Mouse (Mus musculus) lung, postnatal 14 days (tissue): ENCODE data around the gene Nell1.

ENCODE experiments used
- DNase-seq: peaks from one replicate; pipeline ENCODE4 v3.0.0; 2021

Nell1 gene

GRCm38 (mm10) chr7:50338757-50339156 lies 364.1 kb downstream of the Nell1 start:
- DNase-seq, result no peak

- no peak for DNase-seq
These were observed 376.9 kb downstream of the Nell1 start for GRCm38 (mm10) chr7:50351564-50351963.

GRCm38 (mm10) chr7:50357213-50357612 lies 382.5 kb downstream of the Nell1 start:
- no peak for DNase-seq

GRCm38 (mm10) chr7:50362039-50362438 lies 387.4 kb downstream of the Nell1 start:
- no peak for DNase-seq

GRCm38 (mm10) chr7:50374876-50375275 lies 400.2 kb downstream of the Nell1 start:
- DNase-seq, result no peak

GRCm38 (mm10) chr7:50410421-50410820 lies 435.8 kb downstream of the Nell1 start:
- no peak for DNase-seq

- DNase-seq, result no peak
These were observed 445.3 kb downstream of the Nell1 start for GRCm38 (mm10) chr7:50419976-50420375.

- no peak for DNase-seq
These were observed 447.9 kb downstream of the Nell1 start for GRCm38 (mm10) chr7:50422422-50423195.

- no peak for DNase-seq
These were observed 455.1 kb downstream of the Nell1 start for GRCm38 (mm10) chr7:50429725-50430124.

GRCm38 (mm10) chr7:50441237-50441636 lies 466.6 kb downstream of the Nell1 start:
- DNase-seq, result no peak

- DNase-seq, result no peak
These were observed 472.7 kb downstream of the Nell1 start for GRCm38 (mm10) chr7:50447316-50447715.

GRCm38 (mm10) chr7:50467742-50468141 lies 493.1 kb downstream of the Nell1 start:
- no peak for DNase-seq

- no peak for DNase-seq
These were observed 495.9 kb downstream of the Nell1 start for GRCm38 (mm10) chr7:50470555-50470954.

GRCm38 (mm10) chr7:50482011-50482410 lies 507.3 kb downstream of the Nell1 start:
- no peak for DNase-seq

GRCm38 (mm10) chr7:50485304-50485703 lies 510.6 kb downstream of the Nell1 start:
- peak; percentile 56 for DNase-seq

- DNase-seq, result peak; percentile 3
These were observed 512.3 kb downstream of the Nell1 start for GRCm38 (mm10) chr7:50486884-50487420.

GRCm38 (mm10) chr7:50501562-50501961 lies 526.9 kb downstream of the Nell1 start:
- DNase-seq, result no peak

GRCm38 (mm10) chr7:50507047-50507446 lies 532.4 kb downstream of the Nell1 start:
- DNase-seq, result no peak

GRCm38 (mm10) chr7:50514830-50515229 lies 540.2 kb downstream of the Nell1 start:
- DNase-seq, result no peak

- no peak for DNase-seq
These were observed 542.0 kb downstream of the Nell1 start for GRCm38 (mm10) chr7:50516681-50517080.

- DNase-seq, result no peak
These were observed 568.7 kb downstream of the Nell1 start for GRCm38 (mm10) chr7:50543373-50543772.

- DNase-seq, result no peak
These were observed 574.9 kb downstream of the Nell1 start for GRCm38 (mm10) chr7:50549572-50549971.

- DNase-seq, result no peak
These were observed 576.8 kb downstream of the Nell1 start for GRCm38 (mm10) chr7:50551426-50551825.

GRCm38 (mm10) chr7:50562708-50563107 lies 588.0 kb downstream of the Nell1 start:
- no peak for DNase-seq

GRCm38 (mm10) chr7:50573841-50574240 lies 599.2 kb downstream of the Nell1 start:
- no peak for DNase-seq
